Mouse (Mus musculus): ENCODE results near the gene Gng13. TPM values are rescaled to one million over a fixed set of nuclear protein-coding genes. Genes with fewer than 3 reads are reported as not detected.

Gng13 gene
- polyA plus RNA-seq (2012; ENCODE audit: insufficient read depth, insufficient read length, low replicate concordance, missing spikeins), result not detected in 2 replicates

DNA sequence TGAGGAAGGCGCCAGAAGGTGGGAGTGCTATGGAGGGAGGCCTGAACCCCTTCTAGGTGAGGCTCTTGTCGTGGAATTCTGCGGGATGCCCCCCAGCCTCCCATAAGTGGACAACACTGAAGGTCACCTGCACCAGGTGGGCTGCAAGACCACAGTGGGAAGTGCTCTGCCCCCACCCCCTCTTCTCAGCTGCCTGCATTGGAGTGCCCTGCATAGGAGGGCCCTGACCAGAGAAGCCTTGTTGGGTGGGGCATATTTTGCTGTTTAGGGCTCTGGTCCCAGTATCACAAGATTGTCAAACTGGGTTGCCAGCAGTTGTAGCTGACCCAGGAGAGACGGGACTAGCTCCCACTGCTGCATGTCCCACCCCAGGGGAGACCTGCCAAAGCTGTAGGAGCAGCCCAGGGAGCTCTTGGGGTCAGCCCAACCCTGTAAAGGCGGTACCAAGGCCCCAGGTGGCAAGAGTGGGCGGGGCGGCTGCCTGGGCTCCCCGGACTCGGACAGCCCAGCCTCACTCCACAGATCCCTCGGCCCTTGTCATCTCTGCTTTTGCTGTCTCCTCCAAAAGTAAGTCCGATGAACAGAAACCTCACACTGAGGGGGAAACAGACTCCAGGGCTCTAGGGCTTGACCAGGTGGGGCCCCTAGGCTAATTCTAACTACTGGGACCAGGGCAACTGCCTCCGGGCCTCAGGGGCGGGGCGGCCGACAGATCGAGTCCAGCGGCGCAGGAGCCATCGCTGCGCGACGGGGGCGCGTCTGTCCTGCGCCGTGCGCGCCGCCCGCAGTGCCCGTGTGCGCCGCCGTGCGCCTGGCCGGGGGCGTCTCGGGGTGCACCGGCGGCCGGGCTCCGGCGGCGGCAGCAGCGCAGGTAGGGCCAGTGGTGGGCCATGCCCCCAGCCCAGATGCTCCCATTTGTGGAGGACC is at the start of gene Gng13:
TSS of gene Gng13 (plus strand) at position 461 of the 927 bp plus-strand sequence.
- no peak for TF ChIP-seq CTCF (IDR thresholded peaks at IDR 0.05; ENCODE audit: insufficient read depth, low read depth, low read length)
- no peak for TF ChIP-seq POLR2A (IDR thresholded peaks at IDR 0.05; ENCODE audit: insufficient read depth, low read depth, low read length)
- WGBS, result 3% methylated on average over 45 of the region's 45 CpGs
- no peak within 1 kb of the TSS for H3K27ac ChIP-seq (ENCODE audit: insufficient read depth, low read depth, low read length)
- peak within 1 kb of the TSS; percentile 49 for H3K4me3 ChIP-seq (ENCODE audit: insufficient read depth, low read depth, low read length)
- H3K4me1 ChIP-seq (ENCODE audit: control insufficient read depth, insufficient read depth, low read length), result peaks cover 10% of the 10 kb centered on the region

DNA sequence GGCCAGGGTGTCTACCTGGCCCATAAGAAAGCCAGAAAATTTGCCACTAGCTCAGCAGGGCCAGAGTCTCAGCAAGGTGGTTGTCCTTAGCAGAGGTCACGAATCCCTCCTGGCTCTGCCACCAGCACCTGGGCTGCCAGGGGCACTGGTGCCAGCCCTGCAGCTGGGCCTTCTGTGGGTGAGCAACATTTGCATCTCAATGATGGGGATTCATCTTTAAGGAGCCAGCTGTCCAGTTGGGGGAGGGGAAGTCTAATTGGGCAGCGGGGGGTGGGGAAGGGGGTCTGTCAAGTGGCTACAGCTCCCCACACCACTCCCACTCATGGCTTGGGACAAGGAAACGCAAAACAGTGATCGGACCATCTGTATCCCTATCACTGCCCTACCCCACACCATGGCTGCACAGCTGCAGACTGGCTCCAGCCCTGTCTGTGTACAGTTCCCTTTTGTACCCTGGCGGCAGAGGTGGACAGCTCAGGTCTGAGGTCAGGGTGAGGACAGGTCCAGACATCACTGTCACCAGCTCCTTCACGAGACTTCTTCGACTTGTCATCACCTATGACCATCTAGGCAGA is 48.4 kb upstream of the Gng13 start:
- TF ChIP-seq CTCF (IDR thresholded peaks at IDR 0.05; ENCODE audit: insufficient read depth, low read depth, low read length), result no peak
- 64% methylated on average over 7 of the region's 7 CpGs for WGBS
- Histone ChIP-seq H3K4me3 (ENCODE audit: insufficient read depth, low read depth, low read length) (no peak overlapping the region), H3K4me1 (ENCODE audit: control insufficient read depth, insufficient read depth, low read length) (peaks cover 8% of the 10 kb centered on the region), H3K27ac (ENCODE audit: insufficient read depth, low read depth, low read length) (no peak overlapping the region)

DNA sequence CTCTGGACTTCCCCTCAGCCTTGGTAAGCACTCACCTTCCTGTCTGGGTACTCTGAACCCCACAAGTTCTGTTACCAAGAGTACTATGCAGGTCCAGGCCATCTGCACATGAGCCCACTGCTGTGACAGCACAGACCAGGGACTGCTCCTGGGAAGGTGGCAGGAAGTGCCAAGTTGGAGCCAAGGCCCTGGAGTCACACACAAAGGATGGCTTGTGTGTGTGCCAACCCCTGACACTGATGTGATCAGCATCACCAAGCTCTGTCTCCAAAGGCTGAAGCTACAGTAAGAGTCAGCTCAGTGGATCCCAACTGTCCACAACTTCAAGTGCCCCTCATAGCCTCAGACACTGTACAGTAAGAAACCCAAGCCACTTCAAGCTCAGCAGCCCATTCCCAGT is 44.0 kb upstream of the Gng13 start:
- Histone ChIP-seq H3K4me1 (ENCODE audit: control insufficient read depth, insufficient read depth, low read length) (0 out of 2 replicates have a peak, but pooled peaks cover 3% of the 10 kb centered on the region), H3K4me3 (ENCODE audit: insufficient read depth, low read depth, low read length) (no peak overlapping the region), H3K27ac (ENCODE audit: insufficient read depth, low read depth, low read length) (no peak overlapping the region)
- no peak for TF ChIP-seq POLR2A (IDR thresholded peaks at IDR 0.05; ENCODE audit: insufficient read depth, low read depth, low read length)
- TF ChIP-seq CTCF (IDR thresholded peaks at IDR 0.05; ENCODE audit: insufficient read depth, low read depth, low read length), result no peak

DNA sequence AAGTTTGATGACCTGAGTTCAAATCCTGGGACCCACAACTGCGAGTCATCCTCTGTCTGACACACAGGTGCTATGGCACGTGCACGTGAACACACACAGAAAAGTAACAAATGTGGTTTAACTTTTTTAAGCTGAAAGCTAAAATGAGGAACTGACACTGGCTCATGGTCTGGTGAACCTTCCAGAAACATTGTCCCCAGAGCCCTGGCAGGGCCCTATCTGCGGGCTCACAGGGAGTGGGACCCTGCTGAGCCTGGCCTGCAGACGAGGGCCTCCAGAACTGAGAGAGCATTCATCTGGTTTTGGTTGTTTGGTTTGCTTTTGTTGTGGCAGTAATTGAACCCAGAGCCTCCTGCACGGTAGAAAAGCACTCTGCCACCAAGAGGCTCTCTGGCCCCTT is 39.0 kb upstream of the Gng13 start:
- 71% methylated on average over 6 of the region's 6 CpGs for WGBS
- H3K4me3 ChIP-seq (ENCODE audit: insufficient read depth, low read depth, low read length), result no peak overlapping the region
- no peak overlapping the region for H3K27ac ChIP-seq (ENCODE audit: insufficient read depth, low read depth, low read length)
- peaks cover 5% of the 10 kb centered on the region; the same call in 1 of the 2 replicates for H3K4me1 ChIP-seq (ENCODE audit: control insufficient read depth, insufficient read depth, low read length)
- no peak for TF ChIP-seq CTCF (IDR thresholded peaks at IDR 0.05; ENCODE audit: insufficient read depth, low read depth, low read length)
- TF ChIP-seq POLR2A (IDR thresholded peaks at IDR 0.05; ENCODE audit: insufficient read depth, low read depth, low read length), result no peak

DNA sequence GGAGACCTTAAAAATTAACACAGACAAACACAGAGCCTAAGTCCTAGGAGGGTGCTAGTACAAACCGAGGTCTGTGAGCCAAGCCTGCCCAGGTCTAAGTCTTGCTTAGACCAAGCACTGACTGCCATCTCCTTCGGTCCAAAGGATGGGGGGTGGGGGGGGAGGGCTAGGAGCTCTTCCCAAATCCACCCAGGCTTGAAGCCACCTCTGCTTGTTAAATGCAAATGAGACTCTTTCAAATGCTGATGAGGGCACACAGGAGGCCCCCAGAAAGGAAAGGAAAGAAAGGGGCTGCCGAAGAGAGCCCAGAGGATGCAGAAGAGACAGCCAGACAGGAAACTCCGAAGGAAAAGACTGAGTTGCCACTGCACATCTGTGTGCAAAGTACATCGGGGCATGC is 37.2 kb upstream of the Gng13 start:
- no peak for TF ChIP-seq POLR2A (IDR thresholded peaks at IDR 0.05; ENCODE audit: insufficient read depth, low read depth, low read length)
- no peak for TF ChIP-seq CTCF (IDR thresholded peaks at IDR 0.05; ENCODE audit: insufficient read depth, low read depth, low read length)
- Histone ChIP-seq H3K4me1 (ENCODE audit: control insufficient read depth, insufficient read depth, low read length) (peaks cover 5% of the 10 kb centered on the region; the same call in 1 of the 2 replicates), H3K4me3 (ENCODE audit: insufficient read depth, low read depth, low read length) (no peak overlapping the region), H3K27ac (ENCODE audit: insufficient read depth, low read depth, low read length) (no peak overlapping the region)
- WGBS, result 10% methylated on average over 5 of the region's 5 CpGs

DNA sequence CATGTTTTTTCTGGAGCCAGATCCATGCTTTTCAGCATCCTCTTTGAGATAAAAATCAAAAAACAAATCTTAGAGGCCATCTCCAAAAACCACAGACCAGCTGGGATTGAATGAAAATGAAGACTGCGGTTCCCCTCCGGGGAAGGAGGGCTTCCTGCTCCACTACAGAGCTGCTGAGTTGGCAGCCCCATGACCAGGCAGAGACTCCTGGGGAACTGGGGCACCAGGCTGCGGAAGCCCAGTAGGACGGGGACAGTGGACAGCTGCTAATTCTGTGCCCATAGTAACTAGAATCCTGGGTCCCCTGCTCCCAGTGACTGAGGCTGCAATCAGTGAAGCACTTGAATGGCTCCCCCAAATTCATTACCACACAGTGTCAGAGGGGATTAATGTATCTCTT is 35.3 kb upstream of the Gng13 start:
- Histone ChIP-seq H3K4me3 (ENCODE audit: insufficient read depth, low read depth, low read length) (no peak overlapping the region), H3K27ac (ENCODE audit: insufficient read depth, low read depth, low read length) (no peak overlapping the region), H3K4me1 (ENCODE audit: control insufficient read depth, insufficient read depth, low read length) (peaks cover 5% of the 10 kb centered on the region; the same call in 1 of the 2 replicates)
- 63% methylated on average over 4 of the region's 4 CpGs for WGBS
- no peak for TF ChIP-seq POLR2A (IDR thresholded peaks at IDR 0.05; ENCODE audit: insufficient read depth, low read depth, low read length)
- no peak for TF ChIP-seq CTCF (IDR thresholded peaks at IDR 0.05; ENCODE audit: insufficient read depth, low read depth, low read length)

DNA sequence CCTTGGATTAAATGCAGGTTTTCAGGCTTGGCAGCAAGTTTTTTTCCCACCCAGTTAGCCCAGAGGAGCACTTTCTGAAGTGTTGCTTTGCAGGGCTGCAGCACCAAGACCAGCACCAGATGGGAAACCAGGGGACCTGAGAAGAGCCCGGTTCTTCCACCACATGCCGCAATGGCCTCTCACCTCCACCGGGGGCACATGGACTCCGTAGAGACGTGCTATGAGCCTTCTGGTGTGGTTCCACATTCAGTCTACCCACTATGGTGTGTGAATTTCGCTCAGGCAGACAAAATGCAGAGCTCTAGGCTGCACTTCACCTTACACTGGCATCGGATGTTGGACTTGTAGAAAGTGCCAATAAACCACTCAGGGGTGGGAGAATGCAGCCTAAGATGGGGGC is 30.6 kb upstream of the Gng13 start:
- WGBS, result 57% methylated on average over 7 of the region's 7 CpGs
- Histone ChIP-seq H3K4me1 (ENCODE audit: control insufficient read depth, insufficient read depth, low read length) (no peaks in the 10 kb centered on the region), H3K4me3 (ENCODE audit: insufficient read depth, low read depth, low read length) (no peak overlapping the region), H3K27ac (ENCODE audit: insufficient read depth, low read depth, low read length) (no peak overlapping the region)
- no peak for TF ChIP-seq CTCF (IDR thresholded peaks at IDR 0.05; ENCODE audit: insufficient read depth, low read depth, low read length)
- no peak for TF ChIP-seq POLR2A (IDR thresholded peaks at IDR 0.05; ENCODE audit: insufficient read depth, low read depth, low read length)

DNA sequence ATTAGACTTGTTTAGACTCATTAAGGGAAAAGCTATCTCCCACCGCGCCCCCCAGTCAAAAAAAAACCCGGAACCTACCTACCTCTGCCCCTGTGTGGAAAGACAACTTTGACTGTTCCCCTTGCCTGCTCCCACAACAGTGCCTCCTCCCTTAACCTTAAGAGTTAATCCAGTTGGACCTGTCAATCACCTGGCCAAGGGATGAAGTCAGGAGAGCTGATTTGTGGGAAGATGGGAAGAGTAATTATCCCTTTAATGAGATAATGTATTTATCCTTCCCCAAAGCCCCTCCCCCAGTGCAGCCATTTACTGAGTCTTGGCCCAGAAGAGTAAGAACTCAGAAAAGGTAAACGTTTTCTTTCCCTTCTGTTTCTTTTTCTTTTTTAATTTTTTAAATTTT is 28.0 kb upstream of the Gng13 start:
- no peaks in the 10 kb centered on the region for H3K4me1 ChIP-seq (ENCODE audit: control insufficient read depth, insufficient read depth, low read length)
- H3K4me3 ChIP-seq (ENCODE audit: insufficient read depth, low read depth, low read length), result no peak overlapping the region
- TF ChIP-seq POLR2A (IDR thresholded peaks at IDR 0.05; ENCODE audit: insufficient read depth, low read depth, low read length), result no peak
- no peak for TF ChIP-seq CTCF (IDR thresholded peaks at IDR 0.05; ENCODE audit: insufficient read depth, low read depth, low read length)
- 81% methylated on average over 4 of the region's 4 CpGs for WGBS
- H3K27ac ChIP-seq (ENCODE audit: insufficient read depth, low read depth, low read length), result no peak overlapping the region

DNA sequence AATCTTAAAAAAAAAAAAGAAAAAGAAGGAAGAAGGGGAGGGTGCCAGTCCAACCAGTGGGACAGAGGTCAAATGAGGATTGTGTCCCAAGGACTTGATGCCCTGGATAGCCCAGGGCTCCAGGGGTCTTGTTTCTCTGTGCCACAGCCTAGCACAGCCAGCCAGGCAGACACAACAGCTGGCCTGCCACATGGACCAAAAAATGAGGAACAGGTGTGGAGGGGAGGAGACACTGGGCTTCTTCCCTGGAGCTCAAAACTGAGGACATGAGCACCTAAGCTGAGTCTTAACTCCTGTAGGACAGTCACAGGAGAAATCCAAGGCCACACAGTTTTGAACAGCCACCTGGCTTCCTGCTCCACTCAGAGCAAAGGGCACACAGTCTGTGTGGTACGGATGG is 20.7 kb upstream of the Gng13 start:
- Histone ChIP-seq H3K4me3 (ENCODE audit: insufficient read depth, low read depth, low read length) (no peak overlapping the region), H3K4me1 (ENCODE audit: control insufficient read depth, insufficient read depth, low read length) (no peaks in the 10 kb centered on the region), H3K27ac (ENCODE audit: insufficient read depth, low read depth, low read length) (no peak overlapping the region)
- TF ChIP-seq CTCF (IDR thresholded peaks at IDR 0.05; ENCODE audit: insufficient read depth, low read depth, low read length), result no peak
- no peak for TF ChIP-seq POLR2A (IDR thresholded peaks at IDR 0.05; ENCODE audit: insufficient read depth, low read depth, low read length)
- 67% methylated on average over 1 of the region's 1 CpGs for WGBS

Measured in olfactory bulb, adult 2 months (tissue).